Mouse (Mus musculus): ENCODE results near the gene Med23. TPM values are rescaled to one million over a fixed set of nuclear protein-coding genes. Genes with fewer than 3 reads are reported as not detected.

Med23 gene
- polyA plus RNA-seq, 1 experiment: 14.6 TPM

DNA sequence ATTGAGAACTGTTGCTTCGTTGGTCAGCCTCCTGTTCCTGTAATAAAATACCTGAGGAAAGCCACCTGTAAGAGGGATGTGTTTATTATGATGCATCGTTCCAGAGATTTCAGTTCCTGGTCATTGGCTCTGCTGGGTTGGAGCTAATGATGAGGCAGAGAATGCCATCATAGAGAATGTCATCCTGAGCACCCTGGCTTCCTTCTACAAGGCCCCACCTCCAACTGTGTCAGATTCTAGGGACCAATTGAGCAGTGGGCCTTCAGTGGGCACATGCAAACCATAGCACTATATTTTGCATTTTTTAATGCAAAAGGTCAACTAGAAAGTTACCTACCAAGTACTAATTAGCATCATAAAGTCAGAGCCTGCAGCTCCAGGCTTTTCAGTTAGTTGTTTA, 6.6 kb upstream of the Med23 start:
- Histone ChIP-seq H3K36me3 (ENCODE audit: control insufficient read depth, insufficient read depth, low read length) (no peaks in the 10 kb centered on the region), H3K27me3 (ENCODE audit: control insufficient read depth, insufficient read depth, low read length) (no peaks in the 10 kb centered on the region), H3K27ac (ENCODE audit: insufficient read depth, low read depth, low read length) (no peak overlapping the region), H3K4me1 (ENCODE audit: control insufficient read depth, insufficient read depth, insufficient read length, low read length) (peaks cover 5% of the 10 kb centered on the region; the same call in 1 of the 2 replicates), H3K4me3 (ENCODE audit: low read depth, low read length) (no peak overlapping the region)
- TF ChIP-seq CTCF (IDR thresholded peaks at IDR 0.05; ENCODE audit: extremely low read depth, insufficient read length, insufficient replicate concordance, low read depth, low read length): no peak
- TF ChIP-seq POLR2A (IDR thresholded peaks at IDR 0.05; ENCODE audit: low read depth, low read length): no peak
- WGBS: 64% methylated on average over 2 of the region's 2 CpGs

DNA sequence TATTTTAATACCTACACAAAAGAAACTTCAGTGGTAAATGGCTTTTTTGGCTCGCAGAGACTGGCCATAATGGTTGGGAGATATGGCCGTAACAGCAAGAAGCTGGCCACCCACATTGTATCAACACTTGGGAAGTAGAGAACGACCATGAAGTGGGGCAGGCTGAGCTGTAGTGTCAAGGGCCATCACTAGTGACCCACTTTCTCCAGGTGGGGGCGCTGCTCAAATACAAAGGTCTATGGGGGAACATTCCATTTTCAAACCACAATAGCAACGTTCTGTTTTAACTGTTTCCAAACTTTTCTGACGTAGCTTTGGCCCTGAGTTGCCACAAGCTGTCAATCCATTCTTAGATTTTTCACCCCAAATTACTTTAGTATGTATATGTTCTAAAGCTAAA, 5.4 kb upstream of the Med23 start:
- 75% methylated on average over 6 of the region's 6 CpGs for WGBS
- peak overlapping the region; percentile 54; the same call in 1 of the 2 replicates for H3K27ac ChIP-seq (ENCODE audit: insufficient read depth, low read depth, low read length)
- H3K4me3 ChIP-seq (ENCODE audit: low read depth, low read length): no peak overlapping the region
- peaks cover 5% of the 10 kb centered on the region; the same call in 1 of the 2 replicates for H3K4me1 ChIP-seq (ENCODE audit: control insufficient read depth, insufficient read depth, insufficient read length, low read length)
- no peaks in the 10 kb centered on the region for H3K36me3 ChIP-seq (ENCODE audit: control insufficient read depth, insufficient read depth, low read length)
- no peaks in the 10 kb centered on the region for H3K27me3 ChIP-seq (ENCODE audit: control insufficient read depth, insufficient read depth, low read length)
- TF ChIP-seq POLR2A (IDR thresholded peaks at IDR 0.05; ENCODE audit: low read depth, low read length) (no peak), CTCF (IDR thresholded peaks at IDR 0.05; ENCODE audit: extremely low read depth, insufficient read length, insufficient replicate concordance, low read depth, low read length) (no peak)

DNA sequence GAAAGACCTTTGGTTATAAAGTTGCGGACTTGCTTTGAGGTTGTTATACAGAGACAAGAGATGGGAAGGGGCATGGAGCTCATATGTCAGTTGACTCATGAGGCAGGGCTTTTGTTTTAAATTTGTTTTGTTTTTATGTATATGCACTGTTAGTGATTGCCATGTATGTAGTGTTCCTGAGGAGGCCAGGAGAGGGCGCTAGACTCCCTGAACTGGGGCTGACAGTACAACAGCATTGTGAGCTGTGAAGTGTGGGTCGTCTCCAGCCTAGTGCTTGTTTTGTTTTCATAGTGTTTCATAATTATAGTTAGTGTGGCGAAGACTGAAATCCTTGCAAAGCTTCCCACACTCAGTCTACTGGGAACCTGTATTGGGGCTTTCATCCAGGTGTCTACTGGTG, 3.8 kb downstream of the Med23 start:
- 81% methylated on average over 4 of the region's 4 CpGs for WGBS
- H3K27ac ChIP-seq (ENCODE audit: insufficient read depth, low read depth, low read length): no peak overlapping the region
- no peaks in the 10 kb centered on the region for H3K27me3 ChIP-seq (ENCODE audit: control insufficient read depth, insufficient read depth, low read length)
- H3K4me3 ChIP-seq (ENCODE audit: low read depth, low read length): no peak overlapping the region
- no peak for TF ChIP-seq POLR2A (IDR thresholded peaks at IDR 0.05; ENCODE audit: low read depth, low read length)
- TF ChIP-seq CTCF (IDR thresholded peaks at IDR 0.05; ENCODE audit: extremely low read depth, insufficient read length, insufficient replicate concordance, low read depth, low read length): peak; percentile 49; the same call in 1 of the 2 replicates
- H3K4me1 ChIP-seq (ENCODE audit: control insufficient read depth, insufficient read depth, insufficient read length, low read length): no peaks in the 10 kb centered on the region
- peaks cover 46% of the 10 kb centered on the region for H3K36me3 ChIP-seq (ENCODE audit: control insufficient read depth, insufficient read depth, low read length)

DNA sequence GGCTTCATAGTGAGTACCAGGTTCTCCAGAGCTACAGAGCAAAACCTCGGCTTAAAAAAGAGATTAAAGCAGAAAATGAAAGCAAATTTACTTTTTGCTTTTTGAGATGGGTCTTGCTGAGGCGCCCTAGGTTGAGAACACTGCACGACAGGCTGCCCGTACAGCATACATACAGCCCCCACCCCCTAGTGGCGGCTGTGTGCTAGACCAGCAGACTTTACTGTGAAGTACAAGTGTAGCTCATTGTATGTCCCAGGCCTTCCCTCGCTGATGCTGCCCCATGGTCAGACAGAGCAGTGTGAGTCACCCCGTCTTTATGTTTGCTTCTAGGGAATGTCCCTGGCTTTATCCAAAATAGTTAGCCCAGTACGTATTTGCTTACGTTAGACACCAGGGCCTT, 16.2 kb downstream of the Med23 start:
- H3K4me1 ChIP-seq (ENCODE audit: control insufficient read depth, insufficient read depth, insufficient read length, low read length): no peaks in the 10 kb centered on the region
- TF ChIP-seq CTCF (IDR thresholded peaks at IDR 0.05; ENCODE audit: extremely low read depth, insufficient read length, insufficient replicate concordance, low read depth, low read length) (peak; percentile 53; the same call in 1 of the 2 replicates), POLR2A (IDR thresholded peaks at IDR 0.05; ENCODE audit: low read depth, low read length) (no peak)
- H3K27me3 ChIP-seq (ENCODE audit: control insufficient read depth, insufficient read depth, low read length): no peaks in the 10 kb centered on the region
- WGBS: 86% methylated on average over 9 of the region's 9 CpGs
- H3K4me3 ChIP-seq (ENCODE audit: low read depth, low read length): no peak overlapping the region
- H3K36me3 ChIP-seq (ENCODE audit: control insufficient read depth, insufficient read depth, low read length): peaks cover 51% of the 10 kb centered on the region
- H3K27ac ChIP-seq (ENCODE audit: insufficient read depth, low read depth, low read length): no peak overlapping the region

DNA sequence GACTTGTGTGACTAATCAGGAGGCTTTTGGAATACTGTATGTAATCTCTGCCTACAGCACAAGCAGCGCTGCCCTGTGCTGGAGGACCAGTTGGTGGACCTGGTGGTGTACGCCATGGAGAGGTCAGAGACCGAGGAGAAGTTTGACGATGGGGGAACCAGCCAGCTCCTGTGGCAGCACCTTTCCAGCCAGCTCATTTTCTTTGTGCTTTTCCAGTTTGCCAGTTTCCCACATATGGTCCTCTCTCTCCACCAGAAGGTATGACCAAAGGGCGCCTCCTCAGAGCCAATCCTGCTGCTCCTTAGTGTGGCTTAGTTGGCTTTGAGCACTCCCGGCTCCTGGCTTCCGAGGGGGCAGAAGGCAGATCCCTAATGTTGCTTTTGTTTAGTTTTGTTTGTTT, 18.6 kb downstream of the Med23 start:
- WGBS: 96% methylated on average over 7 of the region's 7 CpGs
- no peaks in the 10 kb centered on the region for H3K4me1 ChIP-seq (ENCODE audit: control insufficient read depth, insufficient read depth, insufficient read length, low read length)
- no peak for TF ChIP-seq CTCF (IDR thresholded peaks at IDR 0.05; ENCODE audit: extremely low read depth, insufficient read length, insufficient replicate concordance, low read depth, low read length)
- no peak for TF ChIP-seq POLR2A (IDR thresholded peaks at IDR 0.05; ENCODE audit: low read depth, low read length)
- no peak overlapping the region for H3K4me3 ChIP-seq (ENCODE audit: low read depth, low read length)
- no peak overlapping the region for H3K27ac ChIP-seq (ENCODE audit: insufficient read depth, low read depth, low read length)
- peaks cover 43% of the 10 kb centered on the region for H3K36me3 ChIP-seq (ENCODE audit: control insufficient read depth, insufficient read depth, low read length)
- no peaks in the 10 kb centered on the region for H3K27me3 ChIP-seq (ENCODE audit: control insufficient read depth, insufficient read depth, low read length)

DNA sequence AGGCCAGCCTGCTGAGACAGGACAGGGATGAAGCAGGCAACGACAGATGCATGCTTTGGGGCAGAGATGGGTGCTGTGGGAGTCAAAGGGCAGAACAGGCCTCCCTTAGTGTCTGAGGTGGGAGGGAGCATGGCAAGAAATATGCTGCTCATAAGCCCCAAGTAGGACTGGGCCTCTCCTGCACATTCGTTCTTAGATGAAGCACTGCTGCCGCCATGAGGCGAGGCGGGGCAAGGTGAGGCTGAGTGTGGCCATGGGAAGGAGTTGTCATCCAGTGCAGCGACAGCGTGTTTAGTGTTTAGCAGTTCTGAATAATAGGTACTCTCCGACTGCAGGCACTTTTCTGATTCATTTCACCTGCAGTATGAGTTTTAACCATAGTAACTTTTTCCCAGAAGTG, 26.1 kb downstream of the Med23 start:
- Histone ChIP-seq H3K4me3 (ENCODE audit: low read depth, low read length) (no peak overlapping the region), H3K27me3 (ENCODE audit: control insufficient read depth, insufficient read depth, low read length) (no peaks in the 10 kb centered on the region), H3K27ac (ENCODE audit: insufficient read depth, low read depth, low read length) (no peak overlapping the region), H3K4me1 (ENCODE audit: control insufficient read depth, insufficient read depth, insufficient read length, low read length) (no peaks in the 10 kb centered on the region), H3K36me3 (ENCODE audit: control insufficient read depth, insufficient read depth, low read length) (peaks cover 59% of the 10 kb centered on the region)
- peak; percentile 13; the same call in 1 of the 2 replicates for TF ChIP-seq CTCF (IDR thresholded peaks at IDR 0.05; ENCODE audit: extremely low read depth, insufficient read length, insufficient replicate concordance, low read depth, low read length)
- TF ChIP-seq POLR2A (IDR thresholded peaks at IDR 0.05; ENCODE audit: low read depth, low read length): no peak
- 77% methylated on average over 8 of the region's 8 CpGs for WGBS

DNA sequence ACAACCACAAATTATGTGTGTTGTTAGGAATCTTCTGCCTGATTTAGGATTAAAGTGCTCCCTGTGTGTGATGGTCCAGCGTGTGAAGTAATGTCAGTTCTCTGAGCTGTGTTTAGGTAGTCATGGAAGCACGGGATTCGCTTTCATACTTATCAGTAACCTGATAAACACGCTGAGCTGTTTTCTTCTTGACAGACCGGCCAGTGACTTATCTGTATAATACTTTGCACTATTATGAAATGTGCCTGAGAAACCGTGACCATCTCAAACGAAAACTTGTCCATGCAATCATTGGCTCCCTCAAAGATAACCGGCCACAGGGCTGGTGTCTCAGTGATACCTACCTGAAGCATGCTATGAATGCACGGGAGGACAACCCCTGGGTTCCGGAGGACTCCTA, 35.8 kb downstream of the Med23 start:
- Histone ChIP-seq H3K27ac (ENCODE audit: insufficient read depth, low read depth, low read length) (no peak overlapping the region), H3K27me3 (ENCODE audit: control insufficient read depth, insufficient read depth, low read length) (no peaks in the 10 kb centered on the region), H3K36me3 (ENCODE audit: control insufficient read depth, insufficient read depth, low read length) (peaks cover 75% of the 10 kb centered on the region), H3K4me3 (ENCODE audit: low read depth, low read length) (no peak overlapping the region), H3K4me1 (ENCODE audit: control insufficient read depth, insufficient read depth, insufficient read length, low read length) (no peaks in the 10 kb centered on the region)
- TF ChIP-seq CTCF (IDR thresholded peaks at IDR 0.05; ENCODE audit: extremely low read depth, insufficient read length, insufficient replicate concordance, low read depth, low read length): no peak
- WGBS: 75% methylated on average over 10 of the region's 10 CpGs

DNA sequence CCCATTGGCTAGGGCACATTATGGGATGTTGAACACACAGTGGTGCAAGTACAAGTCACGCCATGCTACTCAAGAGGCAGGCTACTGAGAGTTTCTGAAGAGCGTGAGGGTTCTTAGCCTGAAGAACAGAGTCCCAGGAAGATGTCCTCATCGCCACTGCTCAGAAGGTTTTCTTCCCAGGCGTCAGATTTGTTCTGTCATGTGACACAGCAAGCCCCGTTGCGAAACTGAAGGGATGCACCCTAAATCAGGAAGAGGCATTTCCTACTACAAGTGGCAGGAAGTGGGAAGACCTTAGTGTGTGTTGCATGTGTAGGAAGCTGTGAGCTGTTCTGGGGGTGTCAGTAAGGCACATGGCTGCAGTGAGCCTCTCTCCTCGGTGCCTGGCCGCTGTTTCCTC, 41.4 kb downstream of the Med23 start:
- no peak overlapping the region for H3K4me3 ChIP-seq (ENCODE audit: low read depth, low read length)
- H3K4me1 ChIP-seq (ENCODE audit: control insufficient read depth, insufficient read depth, insufficient read length, low read length): no peaks in the 10 kb centered on the region
- 83% methylated on average over 8 of the region's 8 CpGs for WGBS
- H3K36me3 ChIP-seq (ENCODE audit: control insufficient read depth, insufficient read depth, low read length): peaks cover 59% of the 10 kb centered on the region
- no peak for TF ChIP-seq CTCF (IDR thresholded peaks at IDR 0.05; ENCODE audit: extremely low read depth, insufficient read length, insufficient replicate concordance, low read depth, low read length)
- no peak for TF ChIP-seq POLR2A (IDR thresholded peaks at IDR 0.05; ENCODE audit: low read depth, low read length)
- no peak overlapping the region for H3K27ac ChIP-seq (ENCODE audit: insufficient read depth, low read depth, low read length)
- no peaks in the 10 kb centered on the region for H3K27me3 ChIP-seq (ENCODE audit: control insufficient read depth, insufficient read depth, low read length)

Measured in small intestine, adult 2 months (tissue).